Mouse (Mus musculus) C2C12 (cell line): ENCODE data around the gene Gm48551. TPM values are rescaled to one million over a fixed set of nuclear protein-coding genes. Genes with fewer than 3 reads are reported as not detected.
A peak's percentile ranks its signal among the peaks of the same experiment; 100 is the strongest.

ENCODE experiments used
- H3K27me3 ChIP-seq: one replicate; pipeline ENCODE4 v1.6.1; 2011; ENCODE audit not compliant: control insufficient read depth, insufficient read depth, insufficient read length
- H3K36me3 ChIP-seq: one replicate; pipeline ENCODE4 v1.6.1; 2011; ENCODE audit not compliant: control insufficient read depth, insufficient read depth
- H3K4me3 ChIP-seq: one replicate; pipeline ENCODE4 v1.5.1; 2011; ENCODE audit warnings: mild to moderate bottlenecking, control low read depth; ENCODE audit not compliant: poor library complexity, insufficient read depth, severe bottlenecking
- H3K79me2 ChIP-seq: one replicate; pipeline ENCODE4 v1.6.1; 2011; ENCODE audit not compliant: control insufficient read depth, insufficient read depth
- H3K79me3 ChIP-seq: one replicate; pipeline ENCODE4 v1.6.1; 2011; ENCODE audit warnings: low read depth, control low read depth
- H3ac ChIP-seq: one replicate; pipeline ENCODE3; 2011; ENCODE audit warnings: low read depth; ENCODE audit not compliant: control insufficient read depth, insufficient read length
- CEBPB ChIP-seq: IDR thresholded peaks from one replicate; pipeline ENCODE4 v1.6.1; 2011; ENCODE audit warnings: low read depth, mild to moderate bottlenecking, control low read depth, moderate library complexity
- CTCF ChIP-seq: IDR thresholded peaks from one replicate; pipeline ENCODE4 v1.5.1; 2011; ENCODE audit not compliant: control insufficient read depth, insufficient read depth, insufficient read length
- FOSL1 ChIP-seq: IDR thresholded peaks from one replicate; pipeline ENCODE4 v1.8.0; 2011; ENCODE audit warnings: mild to moderate bottlenecking, low read length; ENCODE audit not compliant: poor library complexity, insufficient read depth, severe bottlenecking
- MAX ChIP-seq: IDR thresholded peaks from one replicate; pipeline ENCODE4 v1.6.1; 2011; ENCODE audit warnings: mild to moderate bottlenecking, control low read depth
- MYOD1 ChIP-seq: IDR thresholded peaks from one replicate; pipeline ENCODE4 v1.6.1; 2011; ENCODE audit warnings: low read depth; ENCODE audit not compliant: control insufficient read depth, insufficient read length
- MYOG ChIP-seq: IDR thresholded peaks from one replicate; pipeline ENCODE4 v1.6.1; 2011; ENCODE audit not compliant: control insufficient read depth, insufficient read length; ENCODE audit errors: extremely low read depth
- USF1 ChIP-seq: IDR thresholded peaks from one replicate; pipeline ENCODE4 v1.6.1; 2011; ENCODE audit warnings: low read depth, mild to moderate bottlenecking, control low read depth, moderate library complexity
- polyA plus RNA-seq: library from polyadenylated mRNA; unstranded; fragments of >200 nt; fragmentation: generic; extraction: Trizol; gene quantifications from one replicate; pipeline ENCODE4 v1.2.1, GENCODE M21; 2012; ENCODE audit warnings: missing spikeins

The Gm48551 gene
- polyA plus RNA-seq, 1 experiment: 1.7 TPM

DNA sequence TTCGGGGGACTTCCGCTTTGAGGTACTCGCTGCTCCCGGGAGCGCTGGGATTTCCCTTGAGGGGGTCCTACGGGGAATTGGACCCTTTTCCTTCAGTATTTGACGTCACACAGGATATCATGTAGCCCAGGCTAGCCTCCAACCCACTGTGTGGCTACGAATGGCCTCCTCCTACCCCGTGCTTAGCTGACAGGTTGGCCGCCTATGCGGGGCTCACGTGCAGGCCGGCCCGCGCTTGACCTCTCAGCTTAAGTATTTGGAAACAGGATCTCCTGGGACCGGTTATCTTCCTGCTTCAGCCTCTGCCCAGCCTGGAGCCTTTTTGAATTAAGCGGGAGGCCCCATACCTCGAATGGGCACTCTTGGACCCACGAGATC is 328 bp downstream of the Gm48551 start:
- H3ac ChIP-seq: peak overlapping the region; percentile 89
- H3K4me3 ChIP-seq: peak overlapping the region; percentile 100
- no peaks in the 10 kb centered on the region for H3K27me3 ChIP-seq
- peaks cover 33% of the 10 kb centered on the region for H3K79me2 ChIP-seq
- TF ChIP-seq FOSL1: no peak
- no peak for TF ChIP-seq MYOG
- H3K36me3 ChIP-seq: peaks cover 33% of the 10 kb centered on the region
- H3K79me3 ChIP-seq: peaks cover 25% of the 10 kb centered on the region

DNA sequence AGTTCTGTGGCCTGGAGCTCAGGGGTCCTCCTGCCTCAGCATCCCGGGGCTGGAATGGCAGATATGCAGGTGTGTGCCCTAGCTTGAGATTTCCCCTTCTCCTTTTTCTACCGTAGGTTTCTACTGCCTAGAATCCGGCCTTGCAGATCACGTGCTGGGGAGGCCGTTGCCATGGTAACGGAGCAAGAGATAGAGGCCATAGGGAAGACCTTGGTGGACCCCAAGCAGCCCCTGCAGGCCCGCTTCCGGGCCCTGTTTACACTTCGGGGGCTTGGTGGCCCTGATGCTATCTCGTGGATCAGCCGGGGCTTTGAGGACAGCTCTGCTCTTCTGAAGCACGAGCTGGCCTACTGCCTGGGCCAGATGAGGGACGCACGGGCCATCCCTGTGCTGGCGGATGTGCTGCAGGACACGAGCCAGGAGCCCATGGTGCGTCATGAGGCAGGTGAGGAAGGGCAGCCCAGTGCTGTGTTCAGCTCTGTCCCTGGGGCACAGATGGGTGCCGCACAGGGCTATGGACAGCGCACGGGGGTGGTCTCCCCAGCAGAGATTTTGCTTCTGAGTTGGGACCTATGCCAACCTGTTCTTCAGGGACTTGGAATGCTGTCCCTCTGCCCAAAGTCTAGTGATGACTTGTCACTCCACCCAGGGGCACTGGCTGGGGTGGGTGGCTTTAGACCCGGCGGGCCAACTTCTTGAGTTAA is 1.5 kb downstream of the Gm48551 start:
- H3K4me3 ChIP-seq: peak overlapping the region; percentile 100
- no peaks in the 10 kb centered on the region for H3K27me3 ChIP-seq
- TF ChIP-seq FOSL1: no peak
- no peak for TF ChIP-seq CEBPB
- no peak for TF ChIP-seq CTCF
- TF ChIP-seq MYOD1: no peak
- TF ChIP-seq MYOG: no peak
- TF ChIP-seq MAX: no peak
- no peak for TF ChIP-seq USF1
- H3ac ChIP-seq: peak overlapping the region; percentile 89
- peaks cover 34% of the 10 kb centered on the region for H3K36me3 ChIP-seq
- H3K79me2 ChIP-seq: peaks cover 33% of the 10 kb centered on the region
- H3K79me3 ChIP-seq: peaks cover 25% of the 10 kb centered on the region

DNA sequence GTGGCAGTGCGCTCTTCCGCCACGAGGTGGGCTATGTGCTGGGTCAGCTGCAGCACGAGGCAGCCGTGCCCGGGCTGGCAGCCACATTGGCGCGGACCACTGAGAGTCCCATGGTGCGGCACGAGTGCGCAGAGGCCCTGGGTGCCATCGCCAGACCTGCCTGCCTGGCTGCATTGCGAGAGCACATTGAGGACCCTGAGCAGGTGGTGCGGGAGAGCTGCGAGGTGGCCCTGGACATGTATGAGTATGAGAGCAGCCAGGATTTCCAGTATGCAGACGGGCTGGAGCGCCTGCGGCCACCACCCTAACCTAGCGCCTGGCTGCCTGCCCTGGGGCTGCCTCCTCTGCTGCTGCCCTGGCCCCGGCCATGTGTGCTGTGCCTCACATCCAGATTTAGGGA is 3.5 kb downstream of the Gm48551 start:
- Histone ChIP-seq H3K79me3 (peaks cover 25% of the 10 kb centered on the region), H3K4me3 (no peak overlapping the region), H3K27me3 (no peaks in the 10 kb centered on the region), H3ac (no peak overlapping the region), H3K79me2 (peaks cover 33% of the 10 kb centered on the region), H3K36me3 (peaks cover 34% of the 10 kb centered on the region)
- TF ChIP-seq CEBPB: no peak
- no peak for TF ChIP-seq CTCF
- TF ChIP-seq FOSL1: no peak
- no peak for TF ChIP-seq MAX
- TF ChIP-seq MYOG: no peak
- no peak for TF ChIP-seq MYOD1
- TF ChIP-seq USF1: no peak

DNA sequence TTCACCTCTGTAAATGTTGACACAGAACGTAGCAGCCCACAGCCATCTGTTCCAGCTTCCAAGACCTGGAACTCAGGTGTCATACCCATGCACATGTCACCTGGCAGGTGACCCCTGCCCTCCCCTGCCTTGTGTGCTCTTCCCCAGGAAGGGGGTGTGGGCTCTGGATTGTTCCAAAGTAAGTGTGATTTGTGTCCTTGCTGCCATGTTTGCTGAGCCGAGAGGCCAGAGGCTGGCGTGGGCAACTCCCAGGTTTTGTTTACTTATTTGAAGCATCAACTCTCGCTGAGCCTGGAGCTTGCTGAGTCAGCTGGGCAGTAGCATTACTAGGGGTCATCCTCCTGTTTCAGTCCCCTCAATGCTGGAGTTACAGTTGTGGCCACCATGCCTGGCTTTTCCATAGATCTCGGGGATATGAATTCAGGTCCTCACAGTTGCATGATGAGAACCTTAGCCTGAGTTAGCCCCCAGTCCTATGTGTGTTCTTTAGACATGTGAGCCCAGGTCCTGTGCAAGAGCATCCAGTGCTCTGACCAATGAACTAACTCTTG is 4.3 kb downstream of the Gm48551 start, which contains the start of gene Gm48552:
Gene Gm48552 (plus strand): TSS at position 501 of the 551 bp plus-strand sequence.
- no peak within 1 kb of the TSS for H3ac ChIP-seq
- TF ChIP-seq USF1 (no peak), CEBPB (no peak), MYOG (no peak), FOSL1 (no peak), MYOD1 (no peak), MAX (no peak), CTCF (no peak)
- H3K79me2 ChIP-seq: peaks cover 33% of the 10 kb centered on the region
- peaks cover 25% of the 10 kb centered on the region for H3K79me3 ChIP-seq
- H3K27me3 ChIP-seq: no peaks in the 10 kb centered on the region
- H3K36me3 ChIP-seq: peaks cover 34% of the 10 kb centered on the region
- no peak within 1 kb of the TSS for H3K4me3 ChIP-seq

DNA sequence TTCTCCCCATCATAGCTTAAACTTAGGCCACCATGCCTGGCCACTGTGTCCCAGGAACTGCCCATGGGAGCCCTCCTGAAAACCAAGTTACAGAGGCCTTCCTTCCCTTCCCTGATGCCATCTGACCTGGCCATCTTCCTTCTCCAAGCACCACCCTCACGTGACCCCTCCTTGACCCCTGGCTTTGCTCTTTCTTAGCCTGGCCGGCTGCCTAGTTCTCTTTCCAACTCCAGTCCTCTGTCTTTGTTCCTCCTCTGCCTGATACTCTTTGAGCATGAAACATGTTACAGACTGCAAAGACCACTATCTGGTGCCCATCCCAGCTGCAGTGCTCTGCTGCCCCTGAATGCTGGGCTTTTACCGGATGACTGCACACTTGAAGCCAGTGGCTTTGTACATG is 5.1 kb downstream of the Gm48551 start:
- no peak for TF ChIP-seq CTCF
- TF ChIP-seq MYOG: no peak
- no peak for TF ChIP-seq MAX
- TF ChIP-seq FOSL1: no peak
- TF ChIP-seq CEBPB: no peak
- TF ChIP-seq USF1: peak; percentile 54
- TF ChIP-seq MYOD1: no peak
- Histone ChIP-seq H3K36me3 (peaks cover 34% of the 10 kb centered on the region), H3K4me3 (no peak overlapping the region), H3K79me3 (peaks cover 24% of the 10 kb centered on the region), H3K27me3 (no peaks in the 10 kb centered on the region), H3K79me2 (peaks cover 32% of the 10 kb centered on the region), H3ac (no peak overlapping the region)
